Mouse (Mus musculus) kidney, embryonic 15.5 days (tissue): ENCODE results near the gene Whamm. TPM values are rescaled to one million over a fixed set of nuclear protein-coding genes. Genes with fewer than 3 reads are reported as not detected.

Experiments used
- ATAC-seq: fragments of 200-750 bp; cut with Nextera tagmentation; replicated peaks from 2 replicates; pipeline ENCODE4 v1.8.0; 2017; ENCODE audit warnings: moderate TSS enrichment; ENCODE audit not compliant: low FRiP score
- H3K27ac ChIP-seq: fragments of 300-500 bp; sonication (generic); 2 replicates; pipeline ENCODE4 v1.5.1; 2015; ENCODE audit warnings: mild to moderate bottlenecking, inconsistent platforms
- H3K27me3 ChIP-seq: fragments of 300-500 bp; sonication (generic); 2 replicates; pipeline ENCODE4 v1.6.1; 2015; ENCODE audit warnings: inconsistent platforms
- H3K36me3 ChIP-seq: fragments of 300-500 bp; sonication (generic); 2 replicates; pipeline ENCODE4 v1.6.1; 2015; ENCODE audit warnings: inconsistent platforms
- H3K4me1 ChIP-seq: fragments of 300-500 bp; sonication (generic); 2 replicates; pipeline ENCODE4 v1.6.1; 2015; ENCODE audit warnings: inconsistent platforms
- H3K4me2 ChIP-seq: fragments of 300-500 bp; sonication (generic); 2 replicates; pipeline ENCODE4 v1.6.1; 2015; ENCODE audit warnings: moderate library complexity, mild to moderate bottlenecking, inconsistent platforms
- H3K4me3 ChIP-seq: fragments of 300-500 bp; sonication (generic); replicated peaks from 2 replicates; pipeline ENCODE4 v1.5.1; 2015; ENCODE audit warnings: mild to moderate bottlenecking, inconsistent platforms
- H3K9ac ChIP-seq: fragments of 300-500 bp; sonication (generic); 2 replicates; pipeline ENCODE4 v1.6.1; 2015; ENCODE audit warnings: mild to moderate bottlenecking, inconsistent platforms
- H3K9me3 ChIP-seq: fragments of 300-500 bp; sonication (generic); replicated peaks from 2 replicates; pipeline ENCODE4 v1.6.1; 2016; ENCODE audit warnings: inconsistent platforms
- WGBS: fragments of 180-500 bp; shearing (Covaris S2); methylation state at CpG from one replicate; pipeline ENCODE4 v1.1.7; 2015; ENCODE audit warnings: mixed read lengths; 5-methylcytosine and 5-hydroxymethylcytosine counted together
- microRNA counts: library from miRNA; unstranded; fragments of <30 nt; microRNA quantifications from one replicate; lab custom pipeline; 2016
- polyA plus RNA-seq: library from polyadenylated mRNA; unstranded; fragments of >200 nt; fragmentation: Nextera tagmentation; extraction: Ambion mirVana; gene quantifications from 2 replicates; pipeline ENCODE4 v1.2.1, GENCODE M21; 2015

The Whamm gene
- polyA plus RNA-seq, 1 experiment from 2014 or later: 4.6 TPM

GRCm38 (mm10) chr7:81644551-81645235 lies 73.6 kb downstream of the Whamm start:
- 68% methylated on average over 7 of the region's 7 CpGs for WGBS
- Histone ChIP-seq H3K4me2 (no peak overlapping the region), H3K27me3 (no peaks in the 10 kb centered on the region), H3K4me3 (no peak overlapping the region), H3K9ac (no peak overlapping the region), H3K4me1 (no peaks in the 10 kb centered on the region), H3K36me3 (no peaks in the 10 kb centered on the region), H3K9me3 (no peaks in the 10 kb centered on the region), H3K27ac (no peak overlapping the region)
- no peak for ATAC-seq

MicroRNAs within 50 kb of the gene (microRNA counts, 519-probe panel; counts per million panel counts)
- microRNA mmu-miR-1839-3p (lab: Ali Mortazavi, UCI) (1,085 counts per million, percentile 3 among the panel's probes with 10 or more counts), microRNA mmu-miR-1839-5p (lab: Ali Mortazavi, UCI) (2,423 counts per million, percentile 38 among the panel's probes with 10 or more counts)

Other genes with a start within 250 kb of the Whamm start
- 1,359 and 1,501 TPM in 2 replicates for gene Rps17, start 226.0 kb upstream of the Whamm start, polyA plus RNA-seq
- gene Cpeb1, start 115.8 kb upstream of the Whamm start, polyA plus RNA-seq: 0.87 and 1.9 TPM in 2 replicates
- gene Ap3b2, start 77.3 kb upstream of the Whamm start, polyA plus RNA-seq: 1.2 and 2.6 TPM in 2 replicates
- not detected in 2 replicates for gene BC048679, start 73.0 kb upstream of the Whamm start, polyA plus RNA-seq
- gene Fsd2, start 4.3 kb upstream of the Whamm start, polyA plus RNA-seq: 0.25 and 0.63 TPM in 2 replicates
- 13.3 and 14.8 TPM in 2 replicates for gene Homer2, start 136.3 kb downstream of the Whamm start, polyA plus RNA-seq
- gene Ramac, start 191.7 kb downstream of the Whamm start, polyA plus RNA-seq: 125 and 138 TPM in 2 replicates
- 43.2 and 52.6 TPM in 2 replicates for gene 3110040N11Rik, start 218.2 kb downstream of the Whamm start, polyA plus RNA-seq